Mouse (Mus musculus) CH12.LX (cell line): Measurements from ENCODE around the gene Sept5. TPM values are rescaled to one million over a fixed set of nuclear protein-coding genes. Genes with fewer than 3 reads are reported as not detected.

Experiments used
- DNase-seq: peaks from one replicate; pipeline ENCODE4 v3.0.0-alpha.2; 2013; ENCODE audit errors: extremely low read depth
- H3K27ac ChIP-seq: 2 replicates; pipeline ENCODE4 v1.5.1; 2012; ENCODE audit warnings: low read depth, mild to moderate bottlenecking, control low read depth, moderate library complexity; ENCODE audit not compliant: insufficient read depth
- H3K27me3 ChIP-seq: replicated peaks from 2 replicates; pipeline ENCODE3; 2012; ENCODE audit warnings: inconsistent platforms
- H3K36me3 ChIP-seq, 2 experiments: replicated peaks in 1 of 2; 2 replicates each; pipeline versions ENCODE3 to v1.6.1; 2012; ENCODE audit warnings: inconsistent platforms in 1 of 2, low read length in 1 of 2, mild to moderate bottlenecking in 1 of 2, mixed read lengths in 1 of 2, moderate library complexity in 1 of 2; ENCODE audit not compliant: control insufficient read depth in 1 of 2, insufficient read depth in 1 of 2
- H3K4me1 ChIP-seq, 2 experiments: 2 replicates each; pipeline ENCODE4 v1.6.1; 2012; ENCODE audit warnings: inconsistent platforms in 1 of 2, moderate library complexity in 1 of 2; ENCODE audit not compliant: insufficient read depth in 2 of 2, control insufficient read depth in 1 of 2
- H3K4me2 ChIP-seq: 2 replicates; pipeline ENCODE4 v1.6.1; 2012; ENCODE audit warnings: low read depth, mild to moderate bottlenecking, control low read depth; ENCODE audit not compliant: poor library complexity, insufficient read depth, severe bottlenecking
- H3K4me3 ChIP-seq, 3 experiments: fragments of 150-350 bp in 1 of 3; sonication (generic) in 1 of 3; replicated peaks in 1 of 3; 2 replicates each; pipeline versions ENCODE3 to v1.5.1; 2011 to 2012; ENCODE audit warnings: low read depth in 2 of 3, low read length in 2 of 3, mild to moderate bottlenecking in 2 of 3, moderate library complexity in 2 of 3, control low read depth in 1 of 3, improper control_type of control experiment in 1 of 3, inconsistent platforms in 1 of 3, mixed read lengths in 1 of 3; ENCODE audit not compliant: poor library complexity in 1 of 3
- H3K79me2 ChIP-seq: replicated peaks from 2 replicates; pipeline ENCODE4 v1.6.1; 2012; ENCODE audit warnings: mild to moderate bottlenecking, moderate library complexity; ENCODE audit not compliant: control insufficient read depth, poor library complexity, insufficient read depth, severe bottlenecking; ENCODE audit errors: extremely low read depth
- H3K9ac ChIP-seq: 2 replicates; pipeline ENCODE4 v1.6.1; 2012; ENCODE audit warnings: low read depth, mild to moderate bottlenecking, control low read depth, moderate library complexity; ENCODE audit not compliant: insufficient read depth
- H3K9me3 ChIP-seq: replicated peaks from 2 replicates; pipeline ENCODE3; 2012; ENCODE audit warnings: low read length, inconsistent platforms, mixed read lengths
- CHD1 ChIP-seq: IDR thresholded peaks from 2 replicates; pipeline ENCODE4 v1.6.1; 2012; ENCODE audit warnings: low read depth, low read length, improper control_type of control experiment, inconsistent platforms
- CTCF ChIP-seq, 2 experiments: IDR thresholded peaks in 1 of 2; conservative IDR thresholded peaks in 1 of 2; 2 replicates each; pipeline ENCODE4 v1.5.1; 2011 to 2012; ENCODE audit warnings: low read depth in 2 of 2, low read length in 2 of 2, improper control_type of control experiment in 1 of 2, inconsistent platforms in 1 of 2, mild to moderate bottlenecking in 1 of 2, moderate library complexity in 1 of 2
- EP300 ChIP-seq: IDR thresholded peaks from 2 replicates; pipeline ENCODE4 v1.6.1; 2011; ENCODE audit warnings: low read length, improper control_type of control experiment
- ETS1 ChIP-seq: conservative IDR thresholded peaks from 2 replicates; pipeline ENCODE4 v1.6.1; 2012; ENCODE audit warnings: low read depth, mild to moderate bottlenecking, inconsistent platforms, low read length, improper control_type of control experiment, moderate library complexity
- GABPA ChIP-seq: IDR thresholded peaks from 2 replicates; pipeline ENCODE4 v1.6.1; 2012; ENCODE audit warnings: low read depth, low read length, improper control_type of control experiment, inconsistent platforms; ENCODE audit not compliant: insufficient replicate concordance
- HCFC1 ChIP-seq: IDR thresholded peaks from 2 replicates; pipeline ENCODE4 v1.6.1; 2012; ENCODE audit warnings: low read depth, mild to moderate bottlenecking, inconsistent platforms, low read length, improper control_type of control experiment
- IRF4 ChIP-seq: IDR thresholded peaks from 2 replicates; pipeline ENCODE4 v1.6.1; 2014; ENCODE audit warnings: low read depth, mild to moderate bottlenecking, inconsistent platforms, low read length, improper control_type of control experiment
- JUND ChIP-seq: conservative IDR thresholded peaks from 2 replicates; pipeline ENCODE4 v1.6.1; 2011; ENCODE audit warnings: low read depth, low read length, improper control_type of control experiment
- MAFK ChIP-seq: IDR thresholded peaks from 2 replicates; pipeline ENCODE4 v1.6.1; 2011; ENCODE audit warnings: low read length, improper control_type of control experiment; ENCODE audit not compliant: insufficient replicate concordance
- MAX ChIP-seq: IDR thresholded peaks from 2 replicates; pipeline ENCODE4 v1.6.1; 2011; ENCODE audit warnings: low read length, improper control_type of control experiment
- MAZ ChIP-seq: IDR thresholded peaks from 2 replicates; pipeline ENCODE4 v1.6.1; 2012; ENCODE audit warnings: low read depth, mild to moderate bottlenecking, inconsistent platforms, low read length, improper control_type of control experiment, moderate library complexity
- MEF2A ChIP-seq: IDR thresholded peaks from 2 replicates; pipeline ENCODE4 v1.6.1; 2014; ENCODE audit warnings: low read depth, mild to moderate bottlenecking, inconsistent platforms, low read length, improper control_type of control experiment, borderline replicate concordance
- MXI1 ChIP-seq: IDR thresholded peaks from 2 replicates; pipeline ENCODE4 v1.6.1; 2011; ENCODE audit warnings: mild to moderate bottlenecking, low read depth, low read length, improper control_type of control experiment
- MYC ChIP-seq: IDR thresholded peaks from 2 replicates; pipeline ENCODE4 v1.6.1; 2011; ENCODE audit warnings: low read depth, mild to moderate bottlenecking, improper control_type of control experiment, low read length
- NELFE ChIP-seq: IDR thresholded peaks from 2 replicates; pipeline ENCODE4 v1.6.1; 2011; ENCODE audit warnings: low read depth, low read length, improper control_type of control experiment
- POLR2A ChIP-seq: IDR thresholded peaks from 2 replicates; pipeline ENCODE4 v1.6.1; 2011; ENCODE audit warnings: low read depth, mild to moderate bottlenecking, improper control_type of control experiment, low read length
- POLR2AphosphoS2 ChIP-seq: IDR thresholded peaks from 2 replicates; pipeline ENCODE4 v1.6.1; 2011; ENCODE audit warnings: low read depth, low read length, improper control_type of control experiment
- RAD21 ChIP-seq: IDR thresholded peaks from 2 replicates; pipeline ENCODE4 v1.6.1; 2011; ENCODE audit warnings: low read depth, mild to moderate bottlenecking, low read length, improper control_type of control experiment, moderate library complexity
- RCOR1 ChIP-seq: conservative IDR thresholded peaks from 2 replicates; pipeline ENCODE4 v1.6.1; 2012; ENCODE audit warnings: low read depth, mild to moderate bottlenecking, inconsistent platforms, low read length, improper control_type of control experiment
- SIN3A ChIP-seq: IDR thresholded peaks from 2 replicates; pipeline ENCODE4 v1.6.1; 2012; ENCODE audit warnings: low read length, improper control_type of control experiment, inconsistent platforms
- SMC3 ChIP-seq: IDR thresholded peaks from 2 replicates; pipeline ENCODE4 v1.6.1; 2011; ENCODE audit warnings: low read depth, low read length, improper control_type of control experiment
- TBP ChIP-seq: conservative IDR thresholded peaks from 2 replicates; pipeline ENCODE4 v1.6.1; 2011; ENCODE audit warnings: low read depth, low read length, improper control_type of control experiment
- UBTF ChIP-seq: IDR thresholded peaks from 2 replicates; pipeline ENCODE4 v1.6.1; 2012; ENCODE audit warnings: low read depth, mild to moderate bottlenecking, inconsistent platforms, low read length, improper control_type of control experiment, moderate library complexity
- USF1 ChIP-seq: IDR thresholded peaks from 2 replicates; pipeline ENCODE4 v1.6.1; 2014; ENCODE audit warnings: low read depth, mild to moderate bottlenecking, inconsistent platforms, low read length, improper control_type of control experiment
- USF2 ChIP-seq: conservative IDR thresholded peaks from 2 replicates; pipeline ENCODE4 v1.6.1; 2011; ENCODE audit warnings: low read depth, low read length, improper control_type of control experiment
- ZC3H11A ChIP-seq: IDR thresholded peaks from 2 replicates; pipeline ENCODE4 v1.6.1; 2012; ENCODE audit warnings: low read depth, mild to moderate bottlenecking, inconsistent platforms, low read length, improper control_type of control experiment
- dilution Hi-C: fragments of 300-500 bp; cut with MboI; formaldehyde crosslinking; loops from 2 replicates; pipeline ENCODE4 v1.14.3; 2020; ENCODE audit warnings: low sequenced_read_pairs; ENCODE audit not compliant: extremely low pct_unique_long_range_greater_than_20kb, extremely low pct_ligation_motif_present
- in situ Hi-C: fragments of 300-500 bp; cut with MboI; formaldehyde crosslinking; loops from 3 replicates; pipeline ENCODE4 v1.14.3; 2019; ENCODE audit warnings: low sequenced_read_pairs, low pct_ligation_motif_present, low pct_unique_long_range_greater_than_20kb, mixed read lengths
- polyA plus RNA-seq: library from polyadenylated mRNA; unstranded; fragments of >175 nt; gene quantifications from 2 replicates; pipeline ENCODE4 v1.2.1, GENCODE M21; 2012; ENCODE audit warnings: low read depth; ENCODE audit not compliant: insufficient read length
- total RNA-seq, 2 experiments: library from RNA; depleted of rRNA; stranded (reverse); fragments of 300-350 nt in 1 of 2; fragments of >200 nt in 1 of 2; gene quantifications; 2 replicates each; pipeline ENCODE4 v1.2.3; 2012 to 2014

Gene Sept5
- total and polyA plus RNA-seq, 3 experiments = 0.56 to 3.9 (median 0.63) TPM

- TF ChIP-seq EP300 (no peak), CTCF (conservative IDR thresholded peaks at IDR 0.05 in 1 of 2, IDR thresholded peaks at IDR 0.05 in 1 of 2; ENCODE audit: low read depth in 2 of 2, low read length in 2 of 2) (peak; percentile 91 to 97), ZC3H11A (peak; percentile 20; the same call in 1 of the 2 replicates), USF1 (no peak), MYC (no peak), HCFC1 (no peak), ETS1 (no peak), POLR2AphosphoS2 (no peak), RCOR1 (no peak), SIN3A (no peak), MAZ (no peak), POLR2A (no peak), GABPA (no peak), MXI1 (no peak), SMC3 (peak; percentile 94), MAX (no peak), JUND (no peak), USF2 (no peak), MAFK (no peak), UBTF (no peak), NELFE (no peak), MEF2A (peak; percentile 89), TBP (no peak)
Observed at GRCm38 (mm10) chr16:18677746-18678679, 48.3 kb upstream of the Sept5 start (continued).

- Histone ChIP-seq H3K27ac (no peak overlapping the region), H3K9me3 (no peaks in the 10 kb centered on the region), H3K79me2 (no peaks in the 10 kb centered on the region), H3K4me1 (peaks cover 16 to 19% of the 10 kb centered on the region in 2 experiments), H3K36me3 (no peaks in the 10 kb centered on the region), H3K9ac (no peak overlapping the region), H3K4me3 (no peak overlapping the region), H3K4me2 (no peak overlapping the region), H3K27me3 (no peaks in the 10 kb centered on the region)
- in situ Hi-C loops = no loop called here
- dilution Hi-C loops = no loop called here
- TF ChIP-seq MEF2A = peak; percentile 62; the same call in 1 of the 2 replicates
- TF ChIP-seq IRF4 = 0 out of 2 replicates have a peak, but pooled peaks have one; percentile 9
- TF ChIP-seq RAD21 = no peak
- TF ChIP-seq CHD1 = peak; percentile 88; the same call in 1 of the 2 replicates
- DNase-seq = no peak
Observed at GRCm38 (mm10) chr16:18673005-18673404, 43.3 kb upstream of the Sept5 start.
